Mouse (Mus musculus) layer of hippocampus, postnatal 36 days (tissue): ENCODE measurements around the gene Ddah2. TPM values are rescaled to one million over a fixed set of nuclear protein-coding genes. Genes with fewer than 3 reads are reported as not detected.

Experiments
- DNase-seq, 2 experiments: peaks; one replicate each; pipeline ENCODE4 v3.0.0; 2022
- total RNA-seq, 2 experiments: library from RNA; stranded (reverse); gene quantifications; 2 replicates each; pipeline ENCODE4 v1.2.3; 2021

The Ddah2 gene
- total RNA-seq, 2 experiments from 2014 or later: 16.0 to 18.0 TPM

- no peak for DNase-seq
Measured at GRCm38 (mm10) chr17:35051156-35052086, 7.4 kb upstream of the Ddah2 start.

DNA sequence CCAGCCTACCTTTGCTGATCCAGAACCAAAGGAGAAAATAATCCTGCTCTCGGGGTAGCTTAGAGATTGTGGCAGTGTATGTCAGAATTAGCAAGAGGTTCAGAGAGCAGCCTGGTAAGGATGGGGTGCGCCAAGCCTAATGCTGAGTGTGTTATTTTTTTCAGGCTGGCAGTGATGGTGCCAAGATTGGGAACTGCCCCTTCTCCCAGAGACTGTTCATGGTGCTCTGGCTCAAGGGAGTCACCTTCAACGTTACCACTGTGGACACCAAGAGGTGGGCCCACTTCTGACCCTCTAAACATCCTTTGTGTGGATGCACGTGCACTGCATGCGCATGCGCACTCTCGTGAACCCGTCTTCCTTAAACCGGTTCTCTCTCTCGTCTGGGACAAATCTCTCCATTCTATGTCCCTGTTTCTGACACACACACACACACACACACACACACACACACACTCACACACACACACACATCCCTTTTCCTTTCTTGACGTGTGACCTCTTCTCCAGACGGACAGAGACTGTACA, 6.5 kb upstream of the Ddah2 start:
- no peak for DNase-seq

DNA sequence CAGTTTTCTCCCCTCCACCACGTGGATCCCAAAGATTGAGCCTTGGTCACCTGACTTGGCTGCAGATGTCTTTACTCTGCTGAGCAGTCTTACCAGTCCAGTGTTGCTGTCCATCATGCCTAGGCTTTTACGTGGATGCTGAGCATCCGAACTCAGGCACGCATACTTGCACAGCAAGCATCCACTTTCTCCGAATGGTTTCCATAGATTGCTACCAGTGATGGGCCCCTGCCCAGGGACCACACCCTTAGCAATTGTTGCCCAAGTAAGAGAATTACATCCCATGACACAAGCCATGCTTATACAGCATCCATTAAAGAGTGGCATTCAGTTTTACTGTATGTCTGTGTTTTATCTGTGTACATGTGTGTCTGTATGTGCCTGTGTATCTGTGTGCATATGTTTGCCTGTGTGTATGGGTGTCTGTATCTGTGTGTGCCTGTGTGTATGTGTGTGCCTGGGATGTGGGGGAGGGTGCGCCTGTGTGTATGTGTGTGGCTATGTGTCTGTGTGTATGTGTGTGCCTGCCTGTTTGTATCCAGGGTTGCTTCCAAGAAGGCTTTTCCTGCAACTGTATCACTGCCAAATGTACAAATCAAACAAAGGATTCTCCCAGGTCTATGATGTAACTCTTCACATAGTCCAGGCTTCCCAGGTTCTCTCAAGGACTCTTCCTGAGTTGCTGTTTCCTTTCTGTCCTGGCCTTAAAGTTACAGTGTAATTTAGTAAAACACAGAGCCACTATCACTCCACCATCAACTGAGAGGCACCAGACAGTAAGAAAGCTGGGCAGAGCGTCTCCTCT, 2.9 kb upstream of the Ddah2 start:
- no peak for DNase-seq

DNA sequence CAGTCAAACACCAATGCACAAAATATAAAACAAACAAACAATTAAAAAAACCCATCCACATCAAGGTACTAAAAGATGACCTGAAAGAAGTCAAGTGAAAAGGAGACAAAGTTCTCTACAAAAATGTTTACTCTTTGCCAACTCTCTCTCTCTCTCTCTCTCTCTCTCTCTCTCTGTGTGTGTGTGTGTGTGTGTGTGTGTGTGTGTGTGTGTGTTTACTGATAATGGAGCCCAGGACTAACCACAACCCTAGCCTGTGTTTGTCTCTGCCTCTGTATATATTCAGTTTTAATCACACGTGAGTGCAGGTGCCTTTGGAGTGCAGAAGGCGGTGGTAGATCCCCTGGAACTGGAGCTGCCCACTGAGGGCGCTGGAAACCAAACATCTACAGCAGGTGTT, 1.7 kb upstream of the Ddah2 start:
- no peak for DNase-seq

DNA sequence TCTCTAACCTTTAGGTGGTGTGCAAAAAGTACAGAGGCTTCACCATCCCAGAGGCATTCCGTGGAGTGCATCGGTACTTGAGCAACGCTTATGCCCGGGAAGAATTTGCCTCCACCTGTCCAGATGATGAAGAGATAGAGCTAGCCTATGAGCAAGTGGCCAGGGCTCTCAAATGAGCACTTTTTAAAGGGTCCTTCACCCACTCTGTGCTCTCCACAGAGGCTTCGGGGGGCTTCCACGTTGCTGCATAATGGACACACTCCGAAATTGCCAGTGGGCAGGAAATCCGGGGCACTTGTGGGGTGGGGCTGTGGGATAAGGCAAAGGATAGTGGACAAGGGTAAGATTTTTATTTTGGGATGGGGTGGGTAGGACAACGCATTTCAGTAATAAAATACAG, 519 bp upstream of the Ddah2 start:
- DNase-seq: no peak

DNA sequence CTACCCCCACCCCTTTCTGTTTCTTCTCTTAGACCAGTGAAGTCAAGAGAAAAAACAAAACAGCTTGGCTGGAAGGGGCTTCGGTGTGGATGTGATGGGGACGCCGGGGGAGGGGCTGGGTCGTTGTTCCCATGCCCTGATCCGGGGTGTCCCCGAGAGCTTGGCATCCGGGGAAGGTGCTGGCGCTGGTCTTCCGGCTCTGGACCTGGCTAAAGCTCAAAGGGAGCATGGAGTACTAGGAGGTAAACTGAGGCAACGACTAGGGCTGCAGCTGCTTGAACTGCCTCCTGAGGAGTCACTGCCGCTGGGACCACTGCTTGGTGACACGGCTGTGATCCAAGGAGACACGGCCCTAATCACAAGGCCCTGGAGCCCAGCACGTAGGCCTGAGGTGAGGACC, 1.2 kb downstream of the Ddah2 start:
- DNase-seq: no peak

DNA sequence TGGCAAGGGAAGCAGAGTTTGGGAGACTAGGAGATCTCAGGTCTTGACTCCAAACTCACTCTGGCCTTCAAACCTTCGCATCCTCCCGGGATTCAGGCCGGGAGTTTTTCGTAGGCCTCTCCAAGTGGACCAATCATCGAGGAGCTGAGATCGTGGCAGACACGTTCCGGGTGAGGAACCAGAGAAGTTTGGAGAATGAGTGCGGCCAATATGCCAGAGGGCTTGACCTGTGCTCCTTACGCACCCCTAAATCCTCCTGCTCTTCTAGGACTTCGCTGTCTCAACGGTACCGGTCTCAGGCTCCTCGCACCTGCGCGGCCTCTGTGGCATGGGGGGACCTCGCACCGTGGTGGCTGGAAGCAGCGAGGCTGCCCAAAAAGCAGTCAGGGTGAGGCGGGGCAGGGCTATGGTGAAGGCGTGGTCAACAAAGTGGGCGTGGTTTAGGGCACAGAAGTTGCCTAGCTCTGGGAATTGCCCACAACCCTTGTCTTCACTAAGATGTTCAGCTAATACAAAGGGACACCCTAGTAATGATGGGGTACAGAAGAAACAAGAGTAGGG, 2.0 kb downstream of the Ddah2 start:
- no peak for DNase-seq

- DNase-seq: no peak
Measured at GRCm38 (mm10) chr17:35061299-35061698, 2.5 kb downstream of the Ddah2 start.

- DNase-seq: no peak
Measured at GRCm38 (mm10) chr17:35063466-35063865, 4.6 kb downstream of the Ddah2 start.

DNA sequence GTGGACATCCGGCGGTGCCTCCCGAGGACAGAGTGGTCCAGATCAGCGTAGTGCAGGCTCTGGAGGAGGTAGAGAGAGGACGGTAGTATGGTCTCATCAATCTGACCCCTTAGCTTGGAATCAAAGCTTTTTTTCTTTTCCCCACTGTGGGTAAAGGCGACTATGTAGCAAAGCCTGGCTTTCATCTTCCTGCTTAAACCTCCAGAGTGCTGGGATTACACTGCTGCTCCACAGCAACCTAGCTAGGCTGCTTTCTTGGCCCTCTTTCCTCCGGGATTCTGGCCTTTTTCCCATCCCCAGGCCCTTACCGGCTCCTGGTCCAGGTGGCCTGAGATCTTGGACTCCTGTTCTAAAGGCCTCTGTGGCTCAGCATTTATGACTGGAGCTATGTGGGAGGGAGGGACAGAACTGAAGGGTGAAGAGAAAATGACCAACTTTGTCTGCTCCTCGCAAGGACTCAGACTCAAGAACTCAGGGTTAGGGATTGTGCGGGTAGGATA, 5.6 kb downstream of the Ddah2 start:
- DNase-seq: no peak

DNA sequence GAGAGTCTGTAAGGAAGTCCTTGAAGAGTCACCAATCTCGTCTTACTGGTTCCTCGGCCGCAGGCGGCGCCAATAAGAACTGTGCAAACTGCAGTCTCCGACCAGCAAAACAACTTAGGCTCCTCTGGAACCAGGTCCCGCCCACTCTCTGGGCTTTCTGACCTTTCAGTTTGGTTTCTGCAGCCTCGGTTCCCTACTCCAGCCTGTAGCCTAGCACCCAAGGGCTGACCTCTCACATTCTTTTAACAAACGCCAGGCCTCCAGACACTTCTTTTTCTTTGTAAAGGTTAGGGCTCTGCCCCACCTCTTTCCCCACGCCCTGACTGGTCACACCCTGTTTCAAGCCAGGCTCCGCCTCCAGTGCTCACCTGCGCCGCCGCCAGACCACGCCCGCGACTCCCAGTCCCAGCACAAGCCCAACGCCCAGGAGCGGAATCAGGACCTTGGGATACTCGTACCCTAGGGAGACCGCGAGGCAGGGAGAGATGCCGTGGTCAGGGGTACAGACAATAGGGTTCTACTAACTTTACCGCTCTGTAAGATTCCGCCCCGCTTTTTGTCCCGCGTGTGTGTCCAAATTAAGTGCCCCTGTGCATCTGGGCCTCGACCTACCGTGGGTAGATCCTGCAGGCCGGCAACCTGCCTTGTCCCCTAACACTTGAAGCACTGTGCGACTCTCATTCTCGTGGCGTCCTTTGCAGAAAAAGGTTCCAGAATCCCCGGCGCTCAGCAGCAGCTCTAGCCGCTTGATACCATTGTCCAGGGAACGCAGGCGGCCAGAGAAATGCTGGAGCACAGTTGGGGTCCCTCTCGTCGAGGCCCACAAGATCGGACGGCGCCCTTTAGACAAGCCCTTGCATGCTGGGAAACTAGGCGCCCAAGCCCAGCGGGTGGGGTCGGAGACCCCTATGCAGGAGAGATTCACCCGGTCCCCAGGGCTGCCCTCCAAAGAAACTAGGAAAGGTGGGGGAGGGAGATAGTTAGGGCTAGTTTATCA, 6.4 kb downstream of the Ddah2 start, which contains the start of gene Ly6g6c:
Ly6g6c (plus strand) TSS at position 438 of the 997 bp plus-strand sequence.
- DNase-seq: no peak

DNA sequence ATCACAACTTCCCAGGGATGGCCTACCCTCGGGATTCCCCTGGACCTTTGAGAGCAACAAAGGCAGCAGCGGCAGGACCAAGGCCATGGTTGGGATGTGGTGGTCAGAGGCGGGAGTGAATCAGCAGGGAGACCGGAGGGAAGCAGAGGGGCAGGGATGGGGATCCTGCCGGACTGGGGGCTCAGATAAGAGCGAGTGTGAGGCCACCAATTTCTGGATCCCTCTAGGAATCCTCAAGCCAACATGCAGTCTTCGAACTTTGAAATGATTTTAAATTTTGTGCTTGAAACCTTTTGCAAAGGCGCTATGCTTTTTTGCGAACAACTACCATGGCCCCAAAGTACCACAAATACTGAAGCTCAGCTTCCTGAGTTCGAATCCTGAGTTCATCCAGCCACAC, 7.2 kb downstream of the Ddah2 start, which contains the start of gene Mpig6b:
Mpig6b (minus strand) TSS at position 101 of the 400 bp plus-strand sequence.
- no peak for DNase-seq

DNA sequence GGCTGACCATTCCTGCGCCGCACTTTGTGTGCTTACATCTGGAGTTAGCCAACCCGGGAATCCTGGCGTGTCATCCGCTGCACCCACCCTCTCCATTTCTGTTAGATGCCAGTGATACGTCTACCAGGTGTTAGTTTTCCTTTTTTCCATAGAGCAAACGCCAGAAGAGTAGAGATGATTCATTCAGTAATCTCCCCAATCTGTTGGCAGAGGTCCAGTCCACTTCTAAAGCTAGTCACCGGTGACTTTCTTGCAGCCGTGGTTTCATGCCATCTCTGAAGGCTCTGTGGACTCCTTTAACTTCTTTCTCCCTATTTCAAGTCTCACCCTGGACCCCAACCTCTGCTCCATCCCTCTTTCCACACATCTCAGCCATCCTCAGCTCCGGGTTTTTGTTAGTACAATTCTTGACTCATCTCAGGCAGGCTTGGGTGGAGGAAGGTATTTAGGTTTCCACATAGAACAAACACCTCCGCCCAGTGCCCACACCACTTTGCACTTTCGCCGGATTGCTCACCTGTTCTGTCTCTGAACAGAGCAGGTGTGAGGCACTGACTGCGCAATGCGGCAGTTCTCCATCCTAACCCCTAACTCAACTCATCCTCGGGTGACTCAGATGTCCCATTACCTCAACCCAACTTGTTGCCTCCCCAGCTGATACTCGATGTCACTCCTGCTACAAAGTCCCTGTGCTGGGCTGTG, 9.5 kb downstream of the Ddah2 start:
- no peak for DNase-seq

- DNase-seq: no peak
Measured at GRCm38 (mm10) chr17:35070556-35071229, 11.9 kb downstream of the Ddah2 start.

- DNase-seq: no peak
Measured at GRCm38 (mm10) chr17:35071454-35071853, 12.6 kb downstream of the Ddah2 start.

GRCm38 (mm10) chr17:35074097-35074496, 15.3 kb downstream of the Ddah2 start:
- no peak for DNase-seq

DNA sequence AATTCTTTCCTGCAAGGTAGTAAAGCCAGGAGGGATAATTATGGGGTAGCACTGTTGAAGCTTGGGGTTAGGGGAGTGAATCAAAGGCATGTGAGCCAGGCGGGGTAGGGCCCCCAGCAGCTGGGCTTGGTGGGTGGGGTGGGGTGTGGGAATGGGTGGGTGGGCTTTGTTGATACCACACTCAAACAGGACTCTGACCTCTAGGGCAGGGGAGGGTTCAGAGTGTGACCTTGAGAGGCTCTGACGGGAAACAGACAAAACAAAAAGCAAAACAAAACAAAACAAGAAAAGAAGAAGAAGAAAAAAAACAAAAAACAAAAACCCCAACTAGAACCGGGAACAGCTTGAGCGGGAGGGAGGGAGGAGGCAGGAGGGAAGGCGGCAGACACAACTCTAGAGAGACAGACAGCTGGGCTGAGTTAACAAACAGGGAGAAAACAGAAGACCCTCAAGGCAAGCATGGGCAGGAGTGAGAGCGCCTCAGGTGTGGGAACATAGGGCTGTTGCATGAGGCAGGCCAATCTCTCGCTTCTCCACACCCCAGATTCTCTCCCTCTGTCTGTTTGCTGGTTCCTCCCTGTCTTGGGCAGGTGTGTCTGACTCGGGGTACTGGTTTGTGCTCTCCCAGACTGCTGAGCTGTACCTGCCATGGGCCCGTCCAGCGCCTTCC, 17.8 kb downstream of the Ddah2 start, which contains the start of gene Ly6g6e:
Ly6g6e (plus strand) TSS at position 396 of the 670 bp plus-strand sequence.
- no peak for DNase-seq

DNA sequence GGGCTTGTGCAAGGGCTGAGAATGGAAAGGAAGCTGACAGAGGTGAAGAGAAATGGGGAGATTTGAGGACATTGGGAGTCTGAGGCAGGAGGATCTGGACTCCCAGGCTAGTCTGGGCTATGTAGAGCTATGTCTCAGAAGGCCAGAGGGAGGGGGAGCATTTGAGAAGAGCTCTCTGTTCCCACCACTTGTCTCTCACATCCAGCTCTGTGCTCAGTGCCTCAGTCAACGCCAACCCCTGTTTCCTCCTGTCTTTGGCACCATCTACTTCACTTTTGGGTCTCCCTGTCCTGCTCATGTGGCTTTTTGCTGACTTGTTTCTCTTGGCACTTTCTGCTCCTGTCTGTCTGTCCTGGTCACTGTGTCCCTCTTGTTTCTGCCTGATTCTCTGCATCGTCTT, 18.4 kb downstream of the Ddah2 start:
- no peak for DNase-seq

DNA sequence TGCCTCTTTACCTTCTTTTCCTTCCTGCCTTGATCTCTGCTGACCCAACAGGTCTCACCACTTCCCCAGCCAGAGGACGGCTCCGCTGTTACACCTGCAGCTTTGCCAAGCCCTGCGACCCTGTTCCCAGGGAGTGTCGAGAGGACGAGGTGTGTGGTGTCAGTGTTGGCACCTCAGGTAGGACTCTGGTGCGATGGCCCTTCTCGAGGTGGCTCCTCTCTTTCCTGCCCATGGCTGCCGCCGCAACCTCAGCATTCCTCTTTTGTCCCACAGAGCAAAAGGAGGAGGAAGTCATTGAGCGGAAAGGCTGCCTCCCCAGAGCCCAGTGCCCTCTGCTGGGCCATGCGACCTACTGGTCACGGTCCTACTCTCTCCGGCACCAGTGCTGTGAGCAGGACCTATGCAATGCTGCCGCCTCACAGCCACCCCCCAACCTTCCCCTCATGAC, 19.0 kb downstream of the Ddah2 start, which contains the start of gene Ly6g6d:
Ly6g6d (minus strand) TSS at position 280 of the 448 bp plus-strand sequence.
- DNase-seq: no peak
